Mouse (Mus musculus): ENCODE results near the gene Mfsd2a. TPM values are rescaled to one million over a fixed set of nuclear protein-coding genes. Genes with fewer than 3 reads are reported as not detected.
A peak's percentile ranks its signal among the peaks of the same experiment; 100 is the strongest.

Mfsd2a gene
- polyA plus RNA-seq, 1 experiment from 2014 or later: 0.42 TPM

DNA sequence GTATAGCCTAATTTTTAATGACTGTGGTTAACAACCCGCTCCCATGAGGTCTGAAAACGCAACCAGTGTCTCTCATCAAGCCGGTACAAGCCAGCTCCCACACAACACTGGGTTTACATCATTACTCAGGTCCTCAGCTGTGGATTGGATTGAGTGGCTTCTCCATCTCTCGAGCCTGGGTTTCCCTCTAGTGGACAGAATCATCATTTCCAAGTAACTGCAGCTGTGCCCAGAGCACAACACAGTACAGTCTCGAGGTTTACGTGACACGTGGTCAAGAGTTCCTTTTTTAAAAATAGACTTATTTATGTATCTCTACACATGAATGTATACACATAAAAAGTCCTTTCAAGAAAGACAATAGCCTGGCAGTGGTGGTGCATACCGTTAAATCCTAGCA lies 24.1 kb upstream of the Mfsd2a start:
- Histone ChIP-seq H3K4me2 (ENCODE audit: low read length) (no peak overlapping the region), H3K27ac (replicated peaks in 1 of 2; ENCODE audit: control insufficient read depth in 1 of 2, insufficient read depth in 1 of 2, low read depth in 2 of 2, low read length in 2 of 2) (no peak overlapping the region), H3K4me1 (ENCODE audit: control insufficient read depth in 2 of 2, insufficient read depth in 2 of 2, low read length in 2 of 2) (peaks cover 6 to 7% of the 10 kb centered on the region in 2 experiments), H3K9ac (ENCODE audit: low read length) (no peak overlapping the region), H3K9me3 (ENCODE audit: control insufficient read depth, low read length) (no peaks in the 10 kb centered on the region), H3K27me3 (ENCODE audit: control insufficient read depth, insufficient read depth, low read length) (peaks cover 26% of the 10 kb centered on the region), H3K36me3 (ENCODE audit: control insufficient read depth, insufficient read depth, low read length) (no peaks in the 10 kb centered on the region), H3K4me3 (ENCODE audit: control insufficient read depth in 1 of 2, insufficient read depth in 1 of 2, low read depth in 1 of 2, low read length in 2 of 2) (no peak overlapping the region)
- 29% methylated on average over 8 of the region's 8 CpGs for WGBS
- peak; percentile 70; the same call in 1 of the 2 replicates for ATAC-seq (ENCODE audit: insufficient number of reproducible peaks, insufficient read depth, low FRiP score, low read depth)

DNA sequence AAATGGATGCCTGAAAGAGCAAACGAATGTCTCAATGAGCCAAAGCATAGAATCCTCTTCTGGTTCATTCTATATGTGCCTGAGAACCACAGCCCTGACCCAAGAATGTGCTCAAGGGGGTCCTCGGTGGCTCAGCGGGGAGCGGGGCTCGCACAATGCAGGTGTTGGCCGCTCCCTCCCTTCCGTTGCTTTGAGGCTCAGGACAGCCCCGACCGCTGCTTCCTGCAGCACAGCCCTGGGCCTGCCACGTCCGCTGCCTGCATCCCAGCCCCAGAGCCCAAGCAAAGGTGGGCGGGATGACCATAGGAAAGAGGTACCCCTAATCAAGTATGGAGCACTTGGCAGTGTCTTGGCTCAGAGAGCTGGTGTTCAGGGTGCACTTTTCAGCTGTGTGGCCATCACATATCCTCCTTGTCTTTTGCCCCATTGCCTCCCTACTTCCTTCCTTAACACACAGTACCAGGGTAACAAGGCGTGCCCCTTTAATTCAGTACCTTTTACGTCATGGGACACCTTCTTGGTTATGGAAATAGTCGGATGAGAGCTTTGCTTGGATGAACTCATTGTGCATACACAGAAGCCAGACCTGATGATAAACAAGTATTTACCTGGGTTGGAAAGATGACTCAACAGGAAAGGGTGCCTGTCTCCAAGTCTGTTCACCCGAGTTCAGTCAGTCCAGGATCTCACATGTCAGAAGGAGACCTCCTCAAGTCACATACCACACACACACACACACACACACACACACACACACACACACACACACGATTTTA lies 22.7 kb upstream of the Mfsd2a start:
- Histone ChIP-seq H3K9ac (ENCODE audit: low read length) (no peak overlapping the region), H3K4me1 (ENCODE audit: control insufficient read depth in 2 of 2, insufficient read depth in 2 of 2, low read length in 2 of 2) (peaks cover 6 to 7% of the 10 kb centered on the region in 2 experiments), H3K4me3 (ENCODE audit: control insufficient read depth in 1 of 2, insufficient read depth in 1 of 2, low read depth in 1 of 2, low read length in 2 of 2) (no peak overlapping the region), H3K27ac (replicated peaks in 1 of 2; ENCODE audit: control insufficient read depth in 1 of 2, insufficient read depth in 1 of 2, low read depth in 2 of 2, low read length in 2 of 2) (no peak overlapping the region), H3K9me3 (ENCODE audit: control insufficient read depth, low read length) (no peaks in the 10 kb centered on the region), H3K36me3 (ENCODE audit: control insufficient read depth, insufficient read depth, low read length) (no peaks in the 10 kb centered on the region), H3K4me2 (ENCODE audit: low read length) (peak overlapping the region; percentile 26), H3K27me3 (ENCODE audit: control insufficient read depth, insufficient read depth, low read length) (peaks cover 26% of the 10 kb centered on the region)
- 23% methylated on average over 17 of the region's 17 CpGs for WGBS
- ATAC-seq (ENCODE audit: insufficient number of reproducible peaks, insufficient read depth, low FRiP score, low read depth): no peak

DNA sequence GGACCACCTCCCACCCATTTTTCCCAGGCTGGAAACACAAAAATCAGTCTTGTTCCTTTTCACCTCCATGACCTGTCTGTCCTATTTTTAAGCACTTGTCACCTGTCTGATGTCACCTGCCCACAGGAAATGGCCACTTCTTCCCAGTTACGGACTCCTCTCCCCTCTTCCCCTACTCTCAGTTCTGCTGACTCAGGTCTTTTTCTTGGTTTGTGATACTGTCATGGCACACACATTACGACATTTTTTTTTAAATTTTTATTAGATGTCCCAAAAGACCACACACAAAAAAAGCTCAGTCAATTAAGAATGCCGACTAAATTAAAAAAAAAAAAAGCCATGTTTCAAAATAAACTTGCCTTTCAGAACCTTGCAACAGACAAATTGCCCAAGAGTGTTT lies 21.5 kb upstream of the Mfsd2a start:
- WGBS: 82% methylated on average over 3 of the region's 3 CpGs
- H3K27ac ChIP-seq (replicated peaks in 1 of 2; ENCODE audit: control insufficient read depth in 1 of 2, insufficient read depth in 1 of 2, low read depth in 2 of 2, low read length in 2 of 2): no peak overlapping the region
- peaks cover 6 to 7% of the 10 kb centered on the region in 2 experiments for H3K4me1 ChIP-seq (ENCODE audit: control insufficient read depth in 2 of 2, insufficient read depth in 2 of 2, low read length in 2 of 2)
- no peaks in the 10 kb centered on the region for H3K36me3 ChIP-seq (ENCODE audit: control insufficient read depth, insufficient read depth, low read length)
- no peak overlapping the region for H3K9ac ChIP-seq (ENCODE audit: low read length)
- H3K4me2 ChIP-seq (ENCODE audit: low read length): no peak overlapping the region
- ATAC-seq (ENCODE audit: insufficient number of reproducible peaks, insufficient read depth, low FRiP score, low read depth): no peak
- no peak overlapping the region for H3K4me3 ChIP-seq (ENCODE audit: control insufficient read depth in 1 of 2, insufficient read depth in 1 of 2, low read depth in 1 of 2, low read length in 2 of 2)
- no peaks in the 10 kb centered on the region for H3K9me3 ChIP-seq (ENCODE audit: control insufficient read depth, low read length)
- H3K27me3 ChIP-seq (ENCODE audit: control insufficient read depth, insufficient read depth, low read length): peaks cover 26% of the 10 kb centered on the region

DNA sequence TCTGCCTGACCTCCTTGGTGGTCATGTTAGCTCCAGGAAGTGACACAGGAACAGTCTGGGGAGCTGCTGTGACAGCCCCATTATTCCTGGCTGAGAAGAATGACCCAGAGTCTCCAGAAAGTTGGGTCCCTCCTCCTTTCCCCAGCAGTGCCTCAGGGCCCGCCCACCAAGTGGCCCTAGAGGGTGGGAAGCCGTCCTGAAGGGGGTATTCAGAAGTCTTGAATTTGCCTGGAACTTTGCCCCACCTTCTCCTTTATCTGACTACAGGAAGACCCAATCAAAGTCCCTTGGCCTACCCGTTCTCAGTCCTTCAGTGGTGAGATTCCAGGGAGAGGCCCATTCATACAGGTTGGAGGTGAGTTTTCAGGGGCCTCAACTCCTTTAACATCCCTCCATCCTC lies 20.9 kb upstream of the Mfsd2a start:
- H3K27me3 ChIP-seq (ENCODE audit: control insufficient read depth, insufficient read depth, low read length): peaks cover 26% of the 10 kb centered on the region
- no peaks in the 10 kb centered on the region for H3K9me3 ChIP-seq (ENCODE audit: control insufficient read depth, low read length)
- H3K4me3 ChIP-seq (ENCODE audit: control insufficient read depth in 1 of 2, insufficient read depth in 1 of 2, low read depth in 1 of 2, low read length in 2 of 2): no peak overlapping the region
- 59% methylated on average over 3 of the region's 3 CpGs for WGBS
- H3K4me2 ChIP-seq (ENCODE audit: low read length): no peak overlapping the region
- H3K36me3 ChIP-seq (ENCODE audit: control insufficient read depth, insufficient read depth, low read length): no peaks in the 10 kb centered on the region
- ATAC-seq (ENCODE audit: insufficient number of reproducible peaks, insufficient read depth, low FRiP score, low read depth): no peak
- H3K9ac ChIP-seq (ENCODE audit: low read length): no peak overlapping the region
- H3K27ac ChIP-seq (replicated peaks in 1 of 2; ENCODE audit: control insufficient read depth in 1 of 2, insufficient read depth in 1 of 2, low read depth in 2 of 2, low read length in 2 of 2): no peak overlapping the region
- H3K4me1 ChIP-seq (ENCODE audit: control insufficient read depth in 2 of 2, insufficient read depth in 2 of 2, low read length in 2 of 2): peaks cover 6 to 7% of the 10 kb centered on the region in 2 experiments

DNA sequence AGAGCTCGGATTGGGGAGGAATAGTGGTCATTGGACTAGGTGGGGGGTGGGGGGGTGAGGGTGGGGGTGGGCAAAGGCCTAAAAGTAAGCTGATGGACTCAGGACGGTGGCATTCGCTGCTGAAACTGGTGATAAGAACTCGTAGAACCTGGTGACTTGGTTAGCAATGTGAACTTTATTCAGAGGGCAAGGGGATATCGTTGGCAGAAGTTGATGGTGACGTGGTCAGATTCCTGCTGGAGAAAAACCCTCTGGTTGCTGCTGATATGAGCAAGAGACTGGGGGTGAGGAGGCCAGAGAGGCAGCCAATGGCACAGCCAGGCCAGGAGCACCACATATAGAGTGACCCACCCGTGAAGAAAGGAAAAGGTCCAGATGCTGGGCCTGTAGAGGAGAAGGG lies 20.2 kb upstream of the Mfsd2a start:
- Histone ChIP-seq H3K36me3 (ENCODE audit: control insufficient read depth, insufficient read depth, low read length) (no peaks in the 10 kb centered on the region), H3K27ac (replicated peaks in 1 of 2; ENCODE audit: control insufficient read depth in 1 of 2, insufficient read depth in 1 of 2, low read depth in 2 of 2, low read length in 2 of 2) (no peak overlapping the region), H3K9ac (ENCODE audit: low read length) (no peak overlapping the region), H3K4me2 (ENCODE audit: low read length) (no peak overlapping the region), H3K9me3 (ENCODE audit: control insufficient read depth, low read length) (no peaks in the 10 kb centered on the region), H3K4me1 (ENCODE audit: control insufficient read depth in 2 of 2, insufficient read depth in 2 of 2, low read length in 2 of 2) (peaks cover 6 to 7% of the 10 kb centered on the region in 2 experiments), H3K27me3 (ENCODE audit: control insufficient read depth, insufficient read depth, low read length) (peaks cover 26% of the 10 kb centered on the region), H3K4me3 (ENCODE audit: control insufficient read depth in 1 of 2, insufficient read depth in 1 of 2, low read depth in 1 of 2, low read length in 2 of 2) (no peak overlapping the region)
- no peak for ATAC-seq (ENCODE audit: insufficient number of reproducible peaks, insufficient read depth, low FRiP score, low read depth)
- WGBS: 53% methylated on average over 7 of the region's 7 CpGs

DNA sequence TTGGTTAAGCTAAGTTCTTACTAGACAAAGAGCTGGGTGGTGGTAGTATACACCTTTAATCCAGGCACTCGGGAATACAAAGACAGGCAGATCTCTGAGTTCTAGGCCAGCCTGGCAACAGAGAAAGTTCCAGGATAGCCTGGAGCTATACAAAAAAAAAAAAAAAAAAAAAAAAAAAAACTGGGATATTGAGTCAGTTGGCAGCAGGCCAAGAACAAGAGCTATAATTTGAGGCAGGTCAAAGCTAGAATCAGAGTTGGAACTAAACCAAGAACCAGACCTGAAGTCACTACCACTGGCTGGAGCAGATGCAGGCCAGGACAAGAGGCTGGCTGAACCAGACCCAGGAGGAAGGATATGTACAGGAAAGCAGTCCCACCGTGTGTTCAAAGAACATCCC lies 19.7 kb upstream of the Mfsd2a start:
- no peaks in the 10 kb centered on the region for H3K36me3 ChIP-seq (ENCODE audit: control insufficient read depth, insufficient read depth, low read length)
- H3K27me3 ChIP-seq (ENCODE audit: control insufficient read depth, insufficient read depth, low read length): peaks cover 26% of the 10 kb centered on the region
- no peak overlapping the region for H3K9ac ChIP-seq (ENCODE audit: low read length)
- H3K4me1 ChIP-seq (ENCODE audit: control insufficient read depth in 2 of 2, insufficient read depth in 2 of 2, low read length in 2 of 2): peaks cover 6 to 7% of the 10 kb centered on the region in 2 experiments
- H3K4me3 ChIP-seq (ENCODE audit: control insufficient read depth in 1 of 2, insufficient read depth in 1 of 2, low read depth in 1 of 2, low read length in 2 of 2): no peak overlapping the region
- ATAC-seq (ENCODE audit: insufficient number of reproducible peaks, insufficient read depth, low FRiP score, low read depth): no peak
- H3K9me3 ChIP-seq (ENCODE audit: control insufficient read depth, low read length): no peaks in the 10 kb centered on the region
- 86% methylated on average over 2 of the region's 2 CpGs for WGBS
- no peak overlapping the region for H3K4me2 ChIP-seq (ENCODE audit: low read length)
- no peak overlapping the region for H3K27ac ChIP-seq (replicated peaks in 1 of 2; ENCODE audit: control insufficient read depth in 1 of 2, insufficient read depth in 1 of 2, low read depth in 2 of 2, low read length in 2 of 2)

DNA sequence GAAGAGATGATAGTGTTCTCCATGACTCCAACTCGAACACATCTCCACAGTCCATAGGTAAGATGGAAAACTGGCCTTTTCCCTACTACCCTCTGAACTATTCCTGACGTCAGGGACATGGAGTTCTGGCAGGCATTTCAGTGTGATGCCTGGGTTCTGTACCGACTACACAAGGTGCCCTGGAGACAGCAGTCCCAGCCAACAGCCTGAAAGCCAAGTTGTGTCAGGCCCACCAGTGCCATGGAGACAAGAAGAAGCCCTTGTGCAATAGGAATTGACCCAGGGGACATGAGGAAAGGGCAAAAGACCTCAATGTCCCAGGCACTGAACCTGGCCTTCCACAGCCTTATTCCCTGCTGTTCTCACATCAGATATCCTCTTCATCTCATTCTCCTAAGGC lies 18.8 kb upstream of the Mfsd2a start:
- Histone ChIP-seq H3K9ac (ENCODE audit: low read length) (no peak overlapping the region), H3K27me3 (ENCODE audit: control insufficient read depth, insufficient read depth, low read length) (peaks cover 25% of the 10 kb centered on the region), H3K4me3 (ENCODE audit: control insufficient read depth in 1 of 2, insufficient read depth in 1 of 2, low read depth in 1 of 2, low read length in 2 of 2) (no peak overlapping the region), H3K4me1 (ENCODE audit: control insufficient read depth in 2 of 2, insufficient read depth in 2 of 2, low read length in 2 of 2) (peaks cover 6 to 7% of the 10 kb centered on the region in 2 experiments), H3K36me3 (ENCODE audit: control insufficient read depth, insufficient read depth, low read length) (no peaks in the 10 kb centered on the region), H3K27ac (replicated peaks in 1 of 2; ENCODE audit: control insufficient read depth in 1 of 2, insufficient read depth in 1 of 2, low read depth in 2 of 2, low read length in 2 of 2) (no peak overlapping the region), H3K4me2 (ENCODE audit: low read length) (no peak overlapping the region), H3K9me3 (ENCODE audit: control insufficient read depth, low read length) (no peaks in the 10 kb centered on the region)
- no peak for ATAC-seq (ENCODE audit: insufficient number of reproducible peaks, insufficient read depth, low FRiP score, low read depth)
- 71% methylated on average over 3 of the region's 3 CpGs for WGBS

DNA sequence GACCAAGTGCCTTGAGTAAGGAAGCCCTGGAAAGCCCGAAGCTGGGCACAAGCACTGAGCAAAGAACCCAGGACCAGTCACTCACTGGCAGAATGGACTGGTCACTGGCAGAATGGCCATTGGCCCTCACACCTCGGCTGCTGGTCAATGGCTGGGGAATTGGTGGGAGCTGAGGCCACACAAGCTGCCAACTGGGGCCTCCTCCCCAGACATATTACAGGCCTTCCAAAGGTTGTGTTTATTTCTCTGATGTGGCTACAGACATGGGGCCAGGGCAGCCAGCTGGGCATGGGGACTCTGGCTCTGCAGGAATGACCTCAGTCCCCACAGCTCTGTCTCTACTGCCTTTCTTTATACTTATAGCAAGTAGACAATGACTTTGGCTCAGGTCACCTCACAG lies 17.9 kb upstream of the Mfsd2a start:
- 69% methylated on average over 2 of the region's 2 CpGs for WGBS

More for the DNA sequence above, 17.9 kb upstream of the Mfsd2a start:
- no peak overlapping the region for H3K9ac ChIP-seq (ENCODE audit: low read length)
- ATAC-seq (ENCODE audit: insufficient number of reproducible peaks, insufficient read depth, low FRiP score, low read depth): no peak
- H3K4me3 ChIP-seq (ENCODE audit: control insufficient read depth in 1 of 2, insufficient read depth in 1 of 2, low read depth in 1 of 2, low read length in 2 of 2): no peak overlapping the region
- H3K36me3 ChIP-seq (ENCODE audit: control insufficient read depth, insufficient read depth, low read length): no peaks in the 10 kb centered on the region
- H3K4me2 ChIP-seq (ENCODE audit: low read length): no peak overlapping the region
- peaks cover 16% of the 10 kb centered on the region; the same call in 1 of the 2 replicates for H3K27me3 ChIP-seq (ENCODE audit: control insufficient read depth, insufficient read depth, low read length)
- H3K4me1 ChIP-seq (ENCODE audit: control insufficient read depth in 2 of 2, insufficient read depth in 2 of 2, low read length in 2 of 2): peaks cover 6 to 7% of the 10 kb centered on the region in 2 experiments
- H3K9me3 ChIP-seq (ENCODE audit: control insufficient read depth, low read length): no peaks in the 10 kb centered on the region
- no peak overlapping the region for H3K27ac ChIP-seq (replicated peaks in 1 of 2; ENCODE audit: control insufficient read depth in 1 of 2, insufficient read depth in 1 of 2, low read depth in 2 of 2, low read length in 2 of 2)
